Mouse (Mus musculus): ENCODE results near the gene Trmt1. TPM values are rescaled to one million over a fixed set of nuclear protein-coding genes. Genes with fewer than 3 reads are reported as not detected.

The Trmt1 gene
- polyA plus RNA-seq, 1 experiment from 2014 or later, result 40.6 TPM

DNA sequence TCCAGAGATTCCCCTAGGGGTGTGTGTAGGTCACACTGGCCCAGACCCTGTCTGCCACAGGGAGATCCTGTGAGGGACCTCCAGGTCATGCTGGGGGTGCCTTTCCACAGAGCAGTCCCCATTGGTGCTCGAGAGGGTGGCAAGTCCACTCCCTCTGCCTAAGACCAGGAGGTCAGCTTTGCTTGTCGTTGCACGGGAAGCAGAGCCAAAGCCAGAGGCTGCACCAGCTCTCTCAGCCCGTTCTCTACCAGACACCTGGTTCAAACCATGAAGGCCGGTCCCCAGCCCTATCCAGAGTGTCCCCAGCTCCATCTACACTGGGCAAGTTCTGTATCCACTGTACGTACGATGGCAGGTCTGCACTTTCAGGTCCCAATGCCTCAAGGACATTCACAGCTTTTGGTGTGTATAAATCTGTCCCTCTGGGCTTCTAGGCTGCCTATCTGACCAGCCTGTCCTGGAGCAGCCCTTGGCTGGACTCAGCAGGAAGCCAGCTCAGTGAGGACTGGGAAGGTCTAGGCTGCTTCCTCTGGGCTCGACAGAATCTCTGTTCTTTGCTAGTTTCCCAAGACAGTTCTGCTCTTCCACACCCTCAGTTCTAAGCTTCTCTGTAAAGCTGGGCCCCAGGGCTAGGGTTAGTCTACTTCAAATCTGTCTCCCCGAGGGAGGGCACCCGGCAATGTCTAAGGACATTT lies 39.3 kb downstream of the Trmt1 start:
- Histone ChIP-seq H3K27ac (peak overlapping the region; percentile 90), H3K4me2 (no peak overlapping the region; the same call in 1 of the 2 replicates), H3K4me3 (no peak overlapping the region), H3K36me3 (0 out of 2 replicates have a peak, but pooled peaks cover 5% of the 10 kb centered on the region), H3K9me3 (replicated peaks) (no peaks in the 10 kb centered on the region), H3K27me3 (no peaks in the 10 kb centered on the region), H3K4me1 (replicated peaks) (peaks cover 77% of the 10 kb centered on the region), H3K9ac (peak overlapping the region; percentile 16; the same call in 1 of the 2 replicates)
- no peak for ATAC-seq (replicated peaks; ENCODE audit: insufficient number of reproducible peaks, insufficient read depth, low FRiP score, low read depth)
- 46% methylated on average over 10 of the region's 10 CpGs for WGBS

DNA sequence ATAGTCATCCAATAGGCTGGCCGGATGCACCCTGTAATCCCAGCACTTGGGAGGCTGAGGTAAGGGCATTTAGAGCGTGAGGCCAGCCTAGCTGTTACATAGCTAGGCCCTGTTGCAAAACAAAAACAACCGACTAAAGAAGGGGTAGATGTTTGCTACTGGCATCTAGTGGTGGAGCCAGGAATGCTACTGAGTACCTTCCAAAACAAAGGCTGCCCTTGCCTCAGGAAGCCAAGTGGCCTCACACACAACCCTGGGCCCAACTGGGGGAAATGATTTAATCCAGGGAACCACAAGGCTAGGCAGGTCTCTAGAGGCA lies 39.8 kb downstream of the Trmt1 start:
- no peak overlapping the region for H3K4me3 ChIP-seq
- no peaks in the 10 kb centered on the region for H3K27me3 ChIP-seq
- ATAC-seq (replicated peaks; ENCODE audit: insufficient number of reproducible peaks, insufficient read depth, low FRiP score, low read depth), result no peak
- no peak overlapping the region for H3K9ac ChIP-seq
- H3K9me3 ChIP-seq (replicated peaks), result no peaks in the 10 kb centered on the region
- 0 out of 2 replicates have a peak, but pooled peaks cover 5% of the 10 kb centered on the region for H3K36me3 ChIP-seq
- WGBS, result 12% methylated on average over 3 of the region's 3 CpGs
- H3K4me2 ChIP-seq, result no peak overlapping the region; the same call in 1 of the 2 replicates
- peak overlapping the region; percentile 90 for H3K27ac ChIP-seq
- peaks cover 82% of the 10 kb centered on the region for H3K4me1 ChIP-seq (replicated peaks)

DNA sequence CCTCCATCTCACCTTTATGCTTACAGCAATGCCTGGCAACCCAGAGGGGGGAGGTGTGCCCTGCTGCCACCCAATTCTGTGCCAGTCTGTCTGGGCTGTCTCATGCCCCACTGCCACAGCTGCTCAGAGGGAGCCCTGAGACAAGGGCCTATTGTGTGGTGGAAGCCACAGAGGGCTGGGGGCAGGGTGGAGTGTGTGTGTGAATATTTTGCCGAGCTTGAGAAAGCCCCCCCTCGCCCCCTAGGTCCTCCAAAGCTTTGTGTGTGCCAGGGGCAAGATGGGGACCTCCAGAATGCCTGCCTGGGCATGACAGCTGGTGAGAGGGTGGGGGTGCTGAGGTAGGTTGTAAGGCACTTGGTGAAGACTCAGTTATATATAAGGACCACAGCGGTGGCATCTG lies 42.4 kb downstream of the Trmt1 start:
- Histone ChIP-seq H3K9me3 (replicated peaks) (no peaks in the 10 kb centered on the region), H3K4me2 (no peak overlapping the region), H3K4me3 (no peak overlapping the region), H3K4me1 (replicated peaks) (peaks cover 91% of the 10 kb centered on the region), H3K9ac (no peak overlapping the region), H3K36me3 (0 out of 2 replicates have a peak, but pooled peaks cover 5% of the 10 kb centered on the region), H3K27me3 (no peaks in the 10 kb centered on the region), H3K27ac (no peak overlapping the region)
- ATAC-seq (replicated peaks; ENCODE audit: insufficient number of reproducible peaks, insufficient read depth, low FRiP score, low read depth), result no peak
- WGBS, result 80% methylated on average over 3 of the region's 3 CpGs

DNA sequence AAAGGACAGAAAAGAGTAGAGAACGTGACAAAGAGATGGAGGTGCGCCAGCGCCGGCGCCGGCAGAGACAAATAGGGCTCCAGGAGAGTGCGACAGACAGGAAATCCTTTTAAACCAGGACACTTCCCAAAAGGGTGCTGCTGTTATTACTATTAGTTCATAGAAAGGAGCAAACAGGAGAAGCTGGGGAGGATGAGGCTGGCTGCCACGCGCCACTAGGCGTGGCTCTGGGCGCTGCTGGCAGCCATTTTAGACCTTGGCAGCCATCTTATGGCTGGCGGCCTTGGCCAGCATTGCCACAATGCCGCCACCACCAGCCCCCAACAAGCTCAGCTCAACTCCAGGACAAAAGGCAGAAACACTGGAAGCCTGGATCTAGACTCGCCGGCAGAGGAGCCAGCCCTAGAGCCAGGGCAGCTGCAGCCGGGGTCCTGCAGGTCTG lies 43.8 kb downstream of the Trmt1 start:
- H3K4me1 ChIP-seq (replicated peaks), result peaks cover 89% of the 10 kb centered on the region
- ATAC-seq (replicated peaks; ENCODE audit: insufficient number of reproducible peaks, insufficient read depth, low FRiP score, low read depth), result no peak
- H3K9ac ChIP-seq, result no peak overlapping the region
- H3K36me3 ChIP-seq, result 0 out of 2 replicates have a peak, but pooled peaks cover 5% of the 10 kb centered on the region
- 87% methylated on average over 16 of the region's 16 CpGs for WGBS
- no peaks in the 10 kb centered on the region for H3K9me3 ChIP-seq (replicated peaks)
- H3K27ac ChIP-seq, result peak overlapping the region; percentile 80
- H3K4me2 ChIP-seq, result peak overlapping the region; percentile 6
- H3K27me3 ChIP-seq, result no peaks in the 10 kb centered on the region
- no peak overlapping the region for H3K4me3 ChIP-seq

DNA sequence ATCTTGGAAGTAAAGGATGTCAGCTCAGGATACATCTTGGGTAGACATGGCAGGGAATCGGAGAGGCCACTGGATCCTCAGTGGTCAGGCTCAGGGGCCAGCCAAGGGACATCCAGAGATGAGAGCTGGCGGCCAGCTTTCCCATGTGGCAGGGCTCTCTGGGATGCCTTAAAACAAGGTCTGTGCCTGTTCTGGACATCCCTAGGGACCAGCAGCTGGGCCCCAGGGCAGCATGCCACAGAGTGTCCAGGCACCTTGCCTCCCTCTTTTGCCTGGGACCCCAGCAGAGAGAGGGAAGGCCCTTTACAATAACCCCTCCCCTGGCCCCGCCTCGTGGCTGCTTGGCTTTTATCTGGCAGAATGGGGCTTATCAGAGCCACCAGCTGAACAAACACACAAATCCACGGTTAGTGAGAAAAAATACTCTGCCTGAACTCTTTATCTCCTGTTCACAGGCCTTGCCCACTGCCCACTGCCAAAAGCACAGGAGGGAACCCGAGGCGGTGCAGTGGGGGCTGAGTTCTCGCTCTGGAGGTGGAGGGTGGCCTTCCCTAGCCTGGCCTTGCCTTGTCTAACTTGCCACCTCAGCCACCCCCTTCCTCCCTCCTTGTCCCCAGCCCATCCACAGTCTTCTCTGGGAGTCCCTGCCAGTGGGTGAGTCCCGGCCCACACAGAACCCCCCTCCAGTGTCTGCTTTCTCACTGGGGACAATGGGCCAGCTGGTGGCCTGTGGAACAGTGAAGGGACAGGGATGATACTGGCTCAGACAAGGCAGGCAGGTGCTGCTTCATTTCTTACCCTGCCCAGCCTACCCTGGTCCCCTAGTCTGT lies 44.6 kb downstream of the Trmt1 start:
- Histone ChIP-seq H3K27ac (peak overlapping the region; percentile 80), H3K4me1 (replicated peaks) (peaks cover 88% of the 10 kb centered on the region), H3K36me3 (0 out of 2 replicates have a peak, but pooled peaks cover 5% of the 10 kb centered on the region), H3K9me3 (replicated peaks) (no peaks in the 10 kb centered on the region), H3K9ac (0 out of 2 replicates have a peak overlapping the region, but pooled peaks have one; percentile 29), H3K4me2 (peak overlapping the region; percentile 6), H3K4me3 (no peak overlapping the region), H3K27me3 (no peaks in the 10 kb centered on the region)
- WGBS, result 28% methylated on average over 9 of the region's 9 CpGs
- peak; percentile 48 for ATAC-seq (replicated peaks; ENCODE audit: insufficient number of reproducible peaks, insufficient read depth, low FRiP score, low read depth)

DNA sequence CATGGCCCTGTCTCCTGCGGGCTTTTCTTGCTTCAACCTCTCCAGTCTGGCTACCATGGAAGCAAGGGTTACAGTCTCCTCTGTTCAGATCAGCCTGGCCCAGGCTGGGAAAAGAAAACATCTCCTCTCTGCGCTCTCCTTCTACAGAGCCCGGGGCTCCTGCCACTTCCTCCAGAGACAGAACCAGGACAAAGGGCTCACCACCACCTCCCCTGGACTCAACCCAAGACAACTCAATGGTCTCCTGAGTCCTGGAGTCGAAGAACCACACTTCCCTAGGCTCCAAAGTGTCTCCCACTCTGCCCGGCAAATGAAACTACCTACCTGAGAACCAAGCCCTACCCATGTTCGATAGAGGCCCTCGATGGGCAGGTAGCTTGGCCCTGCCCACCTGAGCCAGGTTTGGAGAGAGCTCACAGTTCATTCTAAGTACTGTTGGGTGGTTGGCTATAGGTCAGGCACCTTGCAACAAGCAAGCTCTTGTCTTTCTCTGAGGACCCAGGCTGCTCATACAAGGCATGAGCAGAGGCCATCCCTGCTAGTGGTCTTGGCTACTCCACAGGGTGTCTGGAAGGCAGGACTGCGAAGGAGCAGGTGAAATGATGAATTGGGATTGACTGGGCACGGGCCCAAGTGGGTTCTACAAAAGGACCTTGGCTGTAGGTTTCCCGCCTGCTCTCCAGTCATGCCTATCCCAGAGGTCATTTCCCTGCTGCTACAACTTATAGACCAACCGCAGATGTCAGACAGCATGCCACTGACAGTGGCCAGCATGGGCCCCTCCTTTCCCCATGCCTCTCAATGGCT lies 45.5 kb downstream of the Trmt1 start:
- Histone ChIP-seq H3K9ac (0 out of 2 replicates have a peak overlapping the region, but pooled peaks have one; percentile 29), H3K36me3 (0 out of 2 replicates have a peak, but pooled peaks cover 5% of the 10 kb centered on the region), H3K4me1 (replicated peaks) (peaks cover 89% of the 10 kb centered on the region), H3K4me2 (peak overlapping the region; percentile 6; the same call in 1 of the 2 replicates), H3K9me3 (replicated peaks) (no peaks in the 10 kb centered on the region), H3K27me3 (no peaks in the 10 kb centered on the region), H3K4me3 (no peak overlapping the region), H3K27ac (peak overlapping the region; percentile 80)
- ATAC-seq (replicated peaks; ENCODE audit: insufficient number of reproducible peaks, insufficient read depth, low FRiP score, low read depth), result peak; percentile 23
- 55% methylated on average over 11 of the region's 11 CpGs for WGBS

DNA sequence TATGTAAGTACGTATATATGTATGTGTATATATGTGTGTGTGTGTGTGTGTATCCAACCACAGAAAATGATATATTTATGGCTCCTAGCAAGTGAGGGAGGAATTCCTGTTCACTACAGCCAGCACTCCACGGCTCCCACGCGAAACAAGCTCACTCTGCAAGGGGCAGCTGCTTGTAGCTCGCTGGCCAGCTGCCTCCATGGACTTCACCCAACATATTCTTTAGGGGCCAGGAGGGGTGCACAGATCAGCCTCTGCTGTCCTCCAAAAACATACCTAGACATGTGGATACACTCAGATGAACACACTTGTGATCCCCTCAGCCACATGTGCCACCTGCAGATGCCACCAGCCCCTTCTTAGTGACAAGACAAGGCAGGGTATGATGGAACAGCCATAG lies 46.4 kb downstream of the Trmt1 start:
- ATAC-seq (replicated peaks; ENCODE audit: insufficient number of reproducible peaks, insufficient read depth, low FRiP score, low read depth), result no peak
- Histone ChIP-seq H3K27me3 (no peaks in the 10 kb centered on the region), H3K27ac (peak overlapping the region; percentile 80), H3K36me3 (no peaks in the 10 kb centered on the region), H3K9me3 (replicated peaks) (no peaks in the 10 kb centered on the region), H3K9ac (no peak overlapping the region), H3K4me3 (no peak overlapping the region), H3K4me2 (no peak overlapping the region), H3K4me1 (replicated peaks) (peaks cover 90% of the 10 kb centered on the region)
- 41% methylated on average over 5 of the region's 5 CpGs for WGBS

DNA sequence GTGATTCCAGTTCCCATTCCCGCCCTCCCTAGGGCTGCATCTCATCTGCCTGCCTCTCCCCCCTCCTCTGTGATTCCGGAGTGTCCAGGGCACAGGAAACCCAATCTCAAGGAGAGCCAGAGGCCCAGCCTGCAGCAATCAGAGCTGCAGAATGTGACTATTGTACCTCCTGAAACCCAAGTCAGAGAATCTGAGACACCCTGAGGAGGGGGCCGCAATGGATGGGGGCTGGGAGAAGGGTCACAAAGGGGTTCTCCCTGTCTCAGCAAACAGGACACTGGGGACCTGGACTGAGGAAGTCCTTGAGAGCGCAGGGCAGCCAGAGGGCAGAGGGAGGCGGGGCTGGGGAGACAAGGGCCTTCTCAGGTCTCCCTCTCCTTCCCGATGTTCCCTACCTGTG lies 46.9 kb downstream of the Trmt1 start:
- Histone ChIP-seq H3K27me3 (no peaks in the 10 kb centered on the region), H3K9me3 (replicated peaks) (no peaks in the 10 kb centered on the region), H3K27ac (peak overlapping the region; percentile 80), H3K4me1 (replicated peaks) (peaks cover 91% of the 10 kb centered on the region), H3K4me2 (no peak overlapping the region), H3K9ac (peak overlapping the region; percentile 36; the same call in 1 of the 2 replicates), H3K36me3 (no peaks in the 10 kb centered on the region), H3K4me3 (no peak overlapping the region)
- no peak for ATAC-seq (replicated peaks; ENCODE audit: insufficient number of reproducible peaks, insufficient read depth, low FRiP score, low read depth)
- WGBS, result 31% methylated on average over 6 of the region's 6 CpGs

DNA sequence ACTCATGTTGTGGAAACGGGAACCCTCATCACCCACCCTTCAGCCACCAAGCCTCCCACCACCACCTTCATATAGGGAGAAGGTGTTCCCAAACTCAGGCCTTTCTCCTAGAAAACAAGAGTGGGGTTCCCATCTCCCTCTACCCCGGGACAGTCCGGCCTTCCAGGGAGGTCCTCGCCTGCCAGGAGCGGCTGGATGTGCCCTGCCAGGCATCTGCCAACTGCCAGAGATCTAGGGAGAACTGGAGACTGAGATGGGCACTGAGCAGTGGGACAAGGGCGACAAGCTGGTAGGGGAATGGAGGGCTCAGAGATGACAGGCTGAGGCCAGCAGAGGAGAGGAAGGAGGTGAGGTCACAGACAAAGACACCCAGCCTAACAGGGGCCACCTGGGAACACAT lies 47.9 kb downstream of the Trmt1 start:
- H3K36me3 ChIP-seq, result no peaks in the 10 kb centered on the region
- H3K27ac ChIP-seq, result no peak overlapping the region
- no peak overlapping the region for H3K4me3 ChIP-seq
- no peak for ATAC-seq (replicated peaks; ENCODE audit: insufficient number of reproducible peaks, insufficient read depth, low FRiP score, low read depth)
- H3K4me2 ChIP-seq, result no peak overlapping the region
- H3K4me1 ChIP-seq (replicated peaks), result peaks cover 92% of the 10 kb centered on the region
- H3K27me3 ChIP-seq, result no peaks in the 10 kb centered on the region
- H3K9ac ChIP-seq, result no peak overlapping the region
- 85% methylated on average over 6 of the region's 6 CpGs for WGBS
- no peaks in the 10 kb centered on the region for H3K9me3 ChIP-seq (replicated peaks)

DNA sequence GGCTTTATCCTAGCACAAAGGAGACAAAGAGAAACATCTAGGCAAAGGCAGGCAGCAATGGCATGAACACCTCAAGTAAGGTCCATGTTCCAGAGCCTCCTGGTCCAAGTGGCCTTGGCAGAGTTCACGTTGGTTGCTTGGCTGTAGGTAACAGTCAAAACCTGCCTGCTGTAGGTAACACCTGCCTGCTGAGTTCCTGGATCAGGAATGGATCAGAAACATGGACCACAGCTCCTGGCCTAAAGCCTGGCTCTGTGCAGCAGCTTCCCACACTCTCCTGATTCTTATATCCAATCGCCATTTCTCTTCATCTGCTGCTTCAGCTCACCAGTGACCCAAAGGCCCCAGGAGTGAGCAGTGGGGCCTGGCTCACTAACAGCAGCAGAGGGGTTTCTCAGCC lies 48.6 kb downstream of the Trmt1 start:
- H3K4me1 ChIP-seq (replicated peaks), result peaks cover 93% of the 10 kb centered on the region
- H3K27ac ChIP-seq, result no peak overlapping the region
- no peak for ATAC-seq (replicated peaks; ENCODE audit: insufficient number of reproducible peaks, insufficient read depth, low FRiP score, low read depth)
- 78% methylated on average over 2 of the region's 2 CpGs for WGBS
- H3K36me3 ChIP-seq, result no peaks in the 10 kb centered on the region
- H3K9me3 ChIP-seq (replicated peaks), result no peaks in the 10 kb centered on the region
- no peak overlapping the region for H3K9ac ChIP-seq
- H3K4me3 ChIP-seq, result no peak overlapping the region
- H3K4me2 ChIP-seq, result no peak overlapping the region
- no peaks in the 10 kb centered on the region for H3K27me3 ChIP-seq

DNA sequence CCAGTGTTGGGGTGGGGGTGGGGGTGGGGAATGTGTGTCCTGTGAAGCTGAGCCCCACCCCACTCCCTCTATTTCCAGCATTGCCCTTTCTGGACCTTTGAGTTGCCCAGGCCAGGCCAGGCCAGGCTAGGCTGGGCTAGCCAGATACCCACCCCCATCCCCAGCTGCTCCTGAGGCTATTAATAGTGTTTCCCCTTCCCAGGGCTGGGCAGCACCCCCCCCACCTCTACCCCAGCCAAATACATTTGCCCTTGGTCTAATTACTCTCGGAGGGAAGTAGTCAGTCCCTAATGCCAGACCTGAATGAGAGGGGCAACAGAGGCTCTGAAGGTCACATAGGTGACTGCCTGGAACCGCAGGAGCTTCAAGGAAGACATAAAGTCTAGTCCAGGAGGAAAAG lies 49.5 kb downstream of the Trmt1 start:
- 44% methylated on average over 2 of the region's 2 CpGs for WGBS
- Histone ChIP-seq H3K36me3 (no peaks in the 10 kb centered on the region), H3K27ac (peak overlapping the region; percentile 35), H3K9me3 (replicated peaks) (no peaks in the 10 kb centered on the region), H3K4me2 (no peak overlapping the region), H3K9ac (peak overlapping the region; percentile 30; the same call in 1 of the 2 replicates), H3K4me3 (no peak overlapping the region), H3K27me3 (no peaks in the 10 kb centered on the region), H3K4me1 (replicated peaks) (peaks cover 93% of the 10 kb centered on the region)
- no peak; the same call in 1 of the 2 replicates for ATAC-seq (replicated peaks; ENCODE audit: insufficient number of reproducible peaks, insufficient read depth, low FRiP score, low read depth)
